Mouse (Mus musculus) stomach, embryonic 15.5 days (tissue): ENCODE results near the gene Btbd2. TPM values are rescaled to one million over a fixed set of nuclear protein-coding genes. Genes with fewer than 3 reads are reported as not detected.

Source experiments
- ATAC-seq: fragments of 200-750 bp; cut with Nextera tagmentation; 2 replicates; pipeline ENCODE4 v1.8.0; 2017; ENCODE audit warnings: low read depth, moderate number of reproducible peaks, moderate TSS enrichment; ENCODE audit not compliant: insufficient read depth, low FRiP score
- H3K27ac ChIP-seq: fragments of 300-500 bp; sonication (generic); 2 replicates; pipeline ENCODE4 v1.5.1; 2015; ENCODE audit warnings: mild to moderate bottlenecking, inconsistent platforms
- H3K27me3 ChIP-seq: fragments of 300-500 bp; sonication (generic); replicated peaks from 2 replicates; pipeline ENCODE4 v1.6.1; 2015; ENCODE audit warnings: inconsistent platforms
- H3K36me3 ChIP-seq: fragments of 300-500 bp; sonication (generic); 2 replicates; pipeline ENCODE4 v1.6.1; 2015; ENCODE audit warnings: inconsistent platforms
- H3K4me1 ChIP-seq: fragments of 300-500 bp; sonication (generic); 2 replicates; pipeline ENCODE4 v1.6.1; 2015; ENCODE audit warnings: inconsistent platforms
- H3K4me2 ChIP-seq: fragments of 300-500 bp; sonication (generic); 2 replicates; pipeline ENCODE4 v1.6.1; 2015; ENCODE audit warnings: mild to moderate bottlenecking, inconsistent platforms
- H3K4me3 ChIP-seq: fragments of 300-500 bp; sonication (generic); replicated peaks from 2 replicates; pipeline ENCODE4 v1.5.1; 2015; ENCODE audit warnings: inconsistent platforms
- H3K9ac ChIP-seq: fragments of 300-500 bp; sonication (generic); 2 replicates; pipeline ENCODE4 v1.6.1; 2015; ENCODE audit warnings: inconsistent platforms
- H3K9me3 ChIP-seq: fragments of 300-500 bp; sonication (generic); 2 replicates; pipeline ENCODE4 v1.6.1; 2016; ENCODE audit warnings: inconsistent platforms
- WGBS: fragments of 180-500 bp; shearing (Covaris S2); methylation state at CpG from one replicate; pipeline ENCODE4 v1.1.7; 2015; 5-methylcytosine and 5-hydroxymethylcytosine counted together
- polyA plus RNA-seq: library from polyadenylated mRNA; unstranded; fragments of >200 nt; fragmentation: Nextera tagmentation; extraction: Ambion mirVana; gene quantifications from 2 replicates; pipeline ENCODE4 v1.2.1, GENCODE M21; 2015

Btbd2 gene
- polyA plus RNA-seq, 1 experiment from 2014 or later = 72.2 TPM

DNA sequence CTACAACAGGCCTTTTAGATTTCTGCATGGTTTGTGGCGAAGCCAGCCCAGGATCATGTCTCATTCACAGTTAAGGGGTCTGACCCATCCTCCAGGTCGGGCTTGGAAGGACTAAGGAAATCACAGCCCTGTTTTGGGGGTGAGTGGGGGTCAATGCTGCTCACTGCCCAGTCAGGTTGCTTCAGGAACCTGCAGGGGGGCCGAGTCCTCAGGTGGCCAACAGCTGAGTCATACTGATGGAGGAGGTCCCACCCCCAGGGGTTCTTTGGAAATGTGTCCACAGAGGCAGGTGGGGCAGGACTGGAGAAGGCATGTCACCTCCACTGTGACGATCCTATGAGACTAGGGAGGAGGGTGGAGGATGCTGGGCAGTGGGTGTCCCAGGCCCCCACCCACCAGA is 8.6 kb upstream of the Btbd2 start:
- no peak for ATAC-seq
- Histone ChIP-seq H3K27ac (peak overlapping the region; percentile 89), H3K9ac (no peak overlapping the region), H3K4me1 (peaks cover 40% of the 10 kb centered on the region), H3K36me3 (peaks cover 41% of the 10 kb centered on the region), H3K9me3 (no peaks in the 10 kb centered on the region), H3K4me2 (peak overlapping the region; percentile 44; the same call in 1 of the 2 replicates), H3K4me3 (no peak overlapping the region), H3K27me3 (no peaks in the 10 kb centered on the region)
- WGBS = 52% methylated on average over 4 of the region's 4 CpGs

- H3K27me3 ChIP-seq = no peaks in the 10 kb centered on the region
- peak overlapping the region; percentile 44 for H3K4me2 ChIP-seq
- ATAC-seq = peak; percentile 41
- no peaks in the 10 kb centered on the region for H3K9me3 ChIP-seq
- 6% methylated on average over 10 of the region's 10 CpGs for WGBS
- 0 out of 2 replicates have a peak overlapping the region, but pooled peaks have one; percentile 0 for H3K4me3 ChIP-seq
- H3K27ac ChIP-seq = peak overlapping the region; percentile 89
- H3K9ac ChIP-seq = no peak overlapping the region
- peaks cover 37% of the 10 kb centered on the region for H3K36me3 ChIP-seq
- peaks cover 40% of the 10 kb centered on the region for H3K4me1 ChIP-seq
Measured at GRCm38 (mm10) chr10:80665016-80665380, 8.1 kb upstream of the Btbd2 start.

- ATAC-seq = peak; percentile 45
Measured at GRCm38 (mm10) chr10:80664197-80665015, 7.5 kb upstream of the Btbd2 start.

GRCm38 (mm10) chr10:80663485-80664196 is 6.8 kb upstream of the Btbd2 start:
- Histone ChIP-seq H3K36me3 (peaks cover 23% of the 10 kb centered on the region), H3K4me3 (no peak overlapping the region), H3K4me1 (peaks cover 46% of the 10 kb centered on the region), H3K4me2 (no peak overlapping the region; the same call in 1 of the 2 replicates), H3K27me3 (no peaks in the 10 kb centered on the region), H3K9me3 (no peaks in the 10 kb centered on the region), H3K9ac (no peak overlapping the region), H3K27ac (peak overlapping the region; percentile 89)
- no peak; the same call in 1 of the 2 replicates for ATAC-seq
- WGBS = 28% methylated on average over 5 of the region's 5 CpGs

More at GRCm38 (mm10) chr10:80664197-80665015, 7.5 kb upstream of the Btbd2 start:
- Histone ChIP-seq H3K36me3 (peaks cover 31% of the 10 kb centered on the region), H3K4me1 (peaks cover 40% of the 10 kb centered on the region), H3K4me2 (peak overlapping the region; percentile 44), H3K27ac (peak overlapping the region; percentile 89), H3K27me3 (no peaks in the 10 kb centered on the region), H3K9ac (no peak overlapping the region), H3K9me3 (no peaks in the 10 kb centered on the region), H3K4me3 (0 out of 2 replicates have a peak overlapping the region, but pooled peaks have one; percentile 0)
- 18% methylated on average over 16 of the region's 16 CpGs for WGBS

GRCm38 (mm10) chr10:80661149-80661548 is 4.3 kb upstream of the Btbd2 start:
- Histone ChIP-seq H3K4me1 (peaks cover 44% of the 10 kb centered on the region), H3K9ac (no peak overlapping the region), H3K27ac (no peak overlapping the region), H3K36me3 (0 out of 2 replicates have a peak, but pooled peaks cover under 1% of the 10 kb centered on the region), H3K4me3 (no peak overlapping the region), H3K9me3 (no peaks in the 10 kb centered on the region), H3K4me2 (no peak overlapping the region), H3K27me3 (no peaks in the 10 kb centered on the region)
- 35% methylated on average over 5 of the region's 5 CpGs for WGBS
- ATAC-seq = no peak

- 0 out of 2 replicates have a peak overlapping the region, but pooled peaks have one; percentile 17 for H3K4me3 ChIP-seq
Measured at GRCm38 (mm10) chr10:80659213-80659612, 2.3 kb upstream of the Btbd2 start.

DNA sequence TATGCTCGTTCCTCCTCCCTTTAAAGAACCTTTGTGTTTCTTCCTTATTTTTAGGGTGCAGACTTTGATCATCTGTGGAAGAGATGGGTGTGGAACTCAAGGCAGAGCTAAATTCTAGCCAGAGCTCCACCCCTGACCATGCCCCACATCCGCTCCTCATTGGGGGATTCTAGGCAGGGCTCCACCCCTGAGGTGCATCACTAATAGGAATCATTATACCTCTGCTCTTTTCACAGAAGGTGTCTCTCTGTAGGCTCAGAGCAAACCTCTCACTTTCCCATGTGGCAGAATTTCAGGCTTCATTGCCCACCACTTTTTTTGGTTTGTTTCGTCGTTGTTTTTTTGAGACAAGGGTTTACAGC is 2.0 kb upstream of the Btbd2 start:
- H3K36me3 ChIP-seq = no peaks in the 10 kb centered on the region
- H3K4me3 ChIP-seq = no peak overlapping the region
- H3K9me3 ChIP-seq = no peaks in the 10 kb centered on the region
- peaks cover 38% of the 10 kb centered on the region for H3K4me1 ChIP-seq
- no peak for ATAC-seq
- H3K27ac ChIP-seq = peak overlapping the region; percentile 7; the same call in 1 of the 2 replicates
- whole genome bisulfite sequencing = 63% methylated on average over 4 of the region's 4 CpGs
- H3K4me2 ChIP-seq = no peak overlapping the region; the same call in 1 of the 2 replicates
- H3K9ac ChIP-seq = no peak overlapping the region
- no peaks in the 10 kb centered on the region for H3K27me3 ChIP-seq

More at GRCm38 (mm10) chr10:80659213-80659612, 2.3 kb upstream of the Btbd2 start:
- Histone ChIP-seq H3K4me2 (peak overlapping the region; percentile 41; the same call in 1 of the 2 replicates), H3K9me3 (no peaks in the 10 kb centered on the region), H3K36me3 (no peaks in the 10 kb centered on the region), H3K9ac (no peak overlapping the region), H3K4me1 (peaks cover 40% of the 10 kb centered on the region), H3K27ac (no peak overlapping the region; the same call in 1 of the 2 replicates), H3K27me3 (no peaks in the 10 kb centered on the region)
- no peak for ATAC-seq
- WGBS = 12% methylated on average over 10 of the region's 10 CpGs

GRCm38 (mm10) chr10:80658194-80658840 is 1.4 kb upstream of the Btbd2 start:
- H3K9me3 ChIP-seq = no peaks in the 10 kb centered on the region
- no peak overlapping the region for H3K4me3 ChIP-seq
- no peak overlapping the region for H3K9ac ChIP-seq
- WGBS = 84% methylated on average over 14 of the region's 14 CpGs
- H3K27ac ChIP-seq = peak overlapping the region; percentile 26; the same call in 1 of the 2 replicates
- ATAC-seq = no peak
- H3K4me2 ChIP-seq = no peak overlapping the region
- no peaks in the 10 kb centered on the region for H3K36me3 ChIP-seq
- H3K4me1 ChIP-seq = peaks cover 33% of the 10 kb centered on the region
- no peaks in the 10 kb centered on the region for H3K27me3 ChIP-seq

- no peaks in the 10 kb centered on the region for H3K27me3 ChIP-seq
- H3K4me1 ChIP-seq = peaks cover 27% of the 10 kb centered on the region
- H3K36me3 ChIP-seq = no peaks in the 10 kb centered on the region
- H3K9me3 ChIP-seq = no peaks in the 10 kb centered on the region
- under 1% methylated on average over 68 of the region's 72 CpGs for WGBS
- peak overlapping the region; percentile 92 for H3K27ac ChIP-seq
- H3K4me3 ChIP-seq = peak overlapping the region; percentile 69
- H3K9ac ChIP-seq = peak overlapping the region; percentile 76
- peak; percentile 85 for ATAC-seq
- H3K4me2 ChIP-seq = peak overlapping the region; percentile 79
Measured at GRCm38 (mm10) chr10:80656130-80656862, 575 bp downstream of the Btbd2 start.

DNA sequence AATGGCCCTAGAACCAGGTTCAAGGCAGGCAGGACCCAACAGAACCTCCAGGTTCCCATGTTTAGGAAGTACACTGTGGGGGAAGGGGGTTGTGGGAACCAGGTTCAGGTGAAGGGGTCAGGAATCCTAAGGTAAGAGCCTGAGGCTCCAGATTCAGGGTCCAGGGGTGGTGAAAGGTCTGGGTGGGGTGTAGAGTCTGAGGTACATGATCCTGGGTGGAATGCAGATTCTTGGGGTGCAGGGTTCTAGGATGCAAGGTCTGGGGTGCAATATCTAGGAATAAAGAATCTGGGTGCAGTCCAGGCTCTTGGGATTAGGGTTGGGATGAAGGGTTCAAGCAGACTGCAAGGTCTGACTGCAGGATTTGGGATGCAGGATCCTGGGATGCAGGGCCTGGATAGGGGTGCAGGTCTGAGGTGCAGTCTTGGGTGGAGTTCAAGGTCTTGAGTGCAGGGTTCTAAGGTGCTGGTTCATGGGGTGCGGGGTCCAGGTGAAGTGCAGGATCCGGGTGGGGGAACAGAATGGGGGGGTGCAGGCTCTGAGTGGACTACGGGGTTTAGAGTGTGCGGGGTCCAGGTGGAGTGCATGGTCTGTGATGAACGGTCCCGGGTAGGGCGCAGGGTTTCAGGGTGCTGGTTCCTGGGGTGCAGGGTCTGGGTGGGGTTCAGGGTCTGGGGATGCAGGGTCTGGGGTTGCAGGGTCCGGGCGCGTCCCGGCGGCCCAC is 1.3 kb downstream of the Btbd2 start:
- Histone ChIP-seq H3K27ac (peak overlapping the region; percentile 37), H3K27me3 (no peaks in the 10 kb centered on the region), H3K4me1 (peaks cover 27% of the 10 kb centered on the region), H3K9me3 (no peaks in the 10 kb centered on the region), H3K4me3 (peak overlapping the region; percentile 69), H3K4me2 (peak overlapping the region; percentile 79), H3K9ac (peak overlapping the region; percentile 76), H3K36me3 (no peaks in the 10 kb centered on the region)
- peak; percentile 10; the same call in 1 of the 2 replicates for ATAC-seq
- WGBS = 2% methylated on average over 12 of the region's 12 CpGs
